Mouse (Mus musculus): Measurements from ENCODE around the gene Atg2a. TPM values are rescaled to one million over a fixed set of nuclear protein-coding genes. Genes with fewer than 3 reads are reported as not detected.

Gene Atg2a
- polyA plus RNA-seq, 1 experiment from 2014 or later = 8.0 TPM

DNA sequence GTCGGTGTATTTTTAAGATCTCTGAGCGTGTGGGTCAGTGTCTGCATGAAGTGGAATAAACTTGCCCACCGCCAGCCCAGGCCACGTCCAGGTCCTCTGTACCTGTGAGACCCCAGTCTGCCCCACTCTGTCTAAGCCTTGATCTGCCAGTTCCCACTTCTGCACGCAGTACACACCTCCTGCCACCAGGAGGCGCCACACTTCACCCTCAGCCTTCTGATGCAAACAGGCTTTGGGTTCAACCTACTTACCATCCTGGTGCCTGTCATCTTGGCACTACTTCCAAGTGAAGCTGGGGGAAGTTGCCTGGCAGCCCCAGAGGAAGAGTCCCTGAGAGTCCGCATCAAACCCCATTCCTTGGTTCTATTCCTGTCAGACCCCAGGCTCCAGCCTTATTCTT lies 20.8 kb downstream of the Atg2a start:
- H3K4me3 ChIP-seq (ENCODE audit: low read length) = no peak overlapping the region
- no peak for ATAC-seq (replicated peaks; ENCODE audit: extremely low read depth, insufficient read depth, low FRiP score)
- no peak overlapping the region for H3K4me2 ChIP-seq (ENCODE audit: low read depth, low read length)
- H3K27me3 ChIP-seq (ENCODE audit: control insufficient read depth, insufficient read depth, low read length) = no peaks in the 10 kb centered on the region
- WGBS = 58% methylated on average over 7 of the region's 7 CpGs
- peaks cover 26% of the 10 kb centered on the region for H3K36me3 ChIP-seq (ENCODE audit: control insufficient read depth, insufficient read depth)
- H3K4me1 ChIP-seq (ENCODE audit: control insufficient read depth, insufficient read depth, low read length) = no peaks in the 10 kb centered on the region
- 0 out of 2 replicates have a peak, but pooled peaks cover 2% of the 10 kb centered on the region for H3K9me3 ChIP-seq (replicated peaks; ENCODE audit: control insufficient read depth, low read length)
- H3K9ac ChIP-seq (ENCODE audit: low read length) = no peak overlapping the region
- no peak overlapping the region for H3K27ac ChIP-seq (ENCODE audit: low read length)

DNA sequence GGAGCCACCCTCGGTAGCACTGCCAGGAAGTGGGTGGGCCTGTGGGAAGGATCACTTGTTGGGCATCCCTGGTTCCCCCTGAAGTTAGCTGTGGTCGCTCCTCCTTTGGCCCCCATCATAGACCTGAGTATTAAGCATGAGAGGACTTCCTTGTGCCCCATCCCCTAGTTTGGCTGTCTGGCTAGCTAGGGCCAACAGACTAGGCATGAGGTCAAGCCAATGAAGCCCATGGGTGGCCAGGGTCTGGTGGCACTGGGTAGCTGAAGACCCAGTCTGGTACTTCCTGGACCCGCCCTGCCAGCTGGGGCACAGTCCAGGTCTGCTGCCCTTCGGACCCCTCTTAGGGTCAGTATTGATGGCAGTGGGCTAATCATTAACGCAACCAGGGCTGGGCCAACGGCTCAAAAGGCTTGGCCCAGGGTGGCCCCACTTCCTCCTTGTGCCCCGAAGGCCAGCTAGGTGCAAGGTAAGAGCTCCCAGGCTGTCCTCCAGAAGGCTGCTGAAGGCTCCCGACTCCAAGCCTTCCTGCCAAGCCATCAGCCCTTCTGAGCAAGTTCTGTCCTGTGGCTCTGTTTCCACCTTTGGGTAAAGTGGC lies 21.5 kb downstream of the Atg2a start:
- ATAC-seq (replicated peaks; ENCODE audit: extremely low read depth, insufficient read depth, low FRiP score) = no peak
- H3K9ac ChIP-seq (ENCODE audit: low read length) = no peak overlapping the region
- no peak overlapping the region for H3K4me3 ChIP-seq (ENCODE audit: low read length)
- H3K4me2 ChIP-seq (ENCODE audit: low read depth, low read length) = no peak overlapping the region
- 81% methylated on average over 8 of the region's 8 CpGs for WGBS
- H3K36me3 ChIP-seq (ENCODE audit: control insufficient read depth, insufficient read depth) = peaks cover 19% of the 10 kb centered on the region
- H3K27ac ChIP-seq (ENCODE audit: low read length) = no peak overlapping the region
- 0 out of 2 replicates have a peak, but pooled peaks cover 2% of the 10 kb centered on the region for H3K9me3 ChIP-seq (replicated peaks; ENCODE audit: control insufficient read depth, low read length)
- H3K4me1 ChIP-seq (ENCODE audit: control insufficient read depth, insufficient read depth, low read length) = no peaks in the 10 kb centered on the region; the same call in 1 of the 2 replicates
- H3K27me3 ChIP-seq (ENCODE audit: control insufficient read depth, insufficient read depth, low read length) = no peaks in the 10 kb centered on the region

DNA sequence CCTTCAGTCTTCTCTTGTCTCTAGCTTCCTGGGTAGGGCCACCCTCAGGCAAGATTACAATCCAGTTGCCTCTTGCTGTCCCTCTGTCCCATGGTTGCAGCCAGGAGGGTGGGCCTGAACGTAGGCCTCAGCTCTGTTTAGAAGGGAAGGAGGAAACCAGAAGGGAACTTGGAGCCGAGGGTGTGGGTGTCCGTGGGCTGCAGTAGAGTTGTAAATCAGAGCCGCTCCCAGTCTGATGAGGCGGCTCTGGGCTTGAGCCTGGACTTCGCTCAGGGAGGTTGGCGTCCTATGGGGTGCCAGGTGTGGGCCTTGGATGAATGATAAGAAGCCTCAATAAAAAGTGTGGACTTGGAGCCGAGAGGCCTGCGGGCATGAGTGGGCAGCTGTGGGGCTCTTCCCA lies 22.7 kb downstream of the Atg2a start:
- Histone ChIP-seq H3K27ac (ENCODE audit: low read length) (no peak overlapping the region), H3K9me3 (replicated peaks; ENCODE audit: control insufficient read depth, low read length) (0 out of 2 replicates have a peak, but pooled peaks cover 2% of the 10 kb centered on the region), H3K27me3 (ENCODE audit: control insufficient read depth, insufficient read depth, low read length) (no peaks in the 10 kb centered on the region), H3K36me3 (ENCODE audit: control insufficient read depth, insufficient read depth) (peaks cover 19% of the 10 kb centered on the region), H3K4me2 (ENCODE audit: low read depth, low read length) (no peak overlapping the region), H3K4me1 (ENCODE audit: control insufficient read depth, insufficient read depth, low read length) (no peaks in the 10 kb centered on the region; the same call in 1 of the 2 replicates), H3K9ac (ENCODE audit: low read length) (no peak overlapping the region), H3K4me3 (ENCODE audit: low read length) (no peak overlapping the region)
- no peak for ATAC-seq (replicated peaks; ENCODE audit: extremely low read depth, insufficient read depth, low FRiP score)
- 67% methylated on average over 9 of the region's 9 CpGs for WGBS

DNA sequence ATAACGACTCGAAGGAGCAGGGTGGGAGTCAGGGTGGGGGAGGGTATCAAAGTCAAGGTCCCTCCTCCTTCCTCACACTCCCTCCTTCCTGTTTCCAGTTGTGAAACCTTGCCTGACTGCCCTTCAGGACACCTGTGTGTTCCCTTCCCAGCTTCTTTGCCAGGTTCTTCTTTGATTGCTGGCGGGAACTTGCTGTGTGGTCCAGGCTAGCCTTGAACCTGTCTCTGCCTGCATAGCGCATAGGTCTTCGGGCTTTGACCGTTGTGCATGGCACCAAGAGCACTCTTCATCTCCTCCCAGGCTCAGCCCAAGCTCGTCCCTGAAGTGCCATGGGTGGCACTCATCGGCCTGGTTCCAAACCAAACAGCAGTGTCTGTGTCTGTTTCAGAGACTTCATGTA lies 23.5 kb downstream of the Atg2a start:
- WGBS = 79% methylated on average over 8 of the region's 8 CpGs
- no peak for ATAC-seq (replicated peaks; ENCODE audit: extremely low read depth, insufficient read depth, low FRiP score)
- Histone ChIP-seq H3K4me1 (ENCODE audit: control insufficient read depth, insufficient read depth, low read length) (no peaks in the 10 kb centered on the region; the same call in 1 of the 2 replicates), H3K9me3 (replicated peaks; ENCODE audit: control insufficient read depth, low read length) (0 out of 2 replicates have a peak, but pooled peaks cover 2% of the 10 kb centered on the region), H3K4me2 (ENCODE audit: low read depth, low read length) (no peak overlapping the region), H3K9ac (ENCODE audit: low read length) (no peak overlapping the region), H3K4me3 (ENCODE audit: low read length) (no peak overlapping the region), H3K27me3 (ENCODE audit: control insufficient read depth, insufficient read depth, low read length) (no peaks in the 10 kb centered on the region), H3K27ac (ENCODE audit: low read length) (no peak overlapping the region), H3K36me3 (ENCODE audit: control insufficient read depth, insufficient read depth) (peaks cover 19% of the 10 kb centered on the region)

DNA sequence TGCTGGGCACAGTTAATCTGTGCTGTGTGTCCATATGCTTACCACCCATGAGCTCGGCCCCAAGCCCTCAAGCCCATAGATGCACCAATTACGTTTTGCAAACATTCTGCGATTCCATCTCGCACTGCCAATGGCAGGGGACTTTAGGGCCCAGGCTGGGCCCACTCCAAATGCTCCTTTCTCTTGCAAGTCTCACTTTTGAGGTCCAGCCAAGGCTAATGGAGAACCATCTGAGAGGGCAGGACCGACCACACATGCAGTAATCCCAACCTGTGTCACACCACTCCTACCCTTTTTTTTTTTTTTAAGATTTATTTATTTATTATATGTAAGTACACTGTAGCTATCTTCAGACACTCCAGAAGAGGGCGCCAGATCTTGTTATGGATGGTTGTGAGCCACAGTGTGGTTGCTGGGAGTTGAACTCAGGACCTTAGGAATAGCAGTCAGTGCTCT lies 24.3 kb downstream of the Atg2a start:
- H3K4me2 ChIP-seq (ENCODE audit: low read depth, low read length) = no peak overlapping the region
- WGBS = 68% methylated on average over 6 of the region's 6 CpGs
- no peak overlapping the region for H3K4me3 ChIP-seq (ENCODE audit: low read length)
- peaks cover 13% of the 10 kb centered on the region for H3K36me3 ChIP-seq (ENCODE audit: control insufficient read depth, insufficient read depth)
- no peaks in the 10 kb centered on the region; the same call in 1 of the 2 replicates for H3K4me1 ChIP-seq (ENCODE audit: control insufficient read depth, insufficient read depth, low read length)
- H3K27me3 ChIP-seq (ENCODE audit: control insufficient read depth, insufficient read depth, low read length) = no peaks in the 10 kb centered on the region
- no peak overlapping the region for H3K9ac ChIP-seq (ENCODE audit: low read length)
- no peak for ATAC-seq (replicated peaks; ENCODE audit: extremely low read depth, insufficient read depth, low FRiP score)
- H3K9me3 ChIP-seq (replicated peaks; ENCODE audit: control insufficient read depth, low read length) = 0 out of 2 replicates have a peak, but pooled peaks cover 1% of the 10 kb centered on the region
- no peak overlapping the region for H3K27ac ChIP-seq (ENCODE audit: low read length)

DNA sequence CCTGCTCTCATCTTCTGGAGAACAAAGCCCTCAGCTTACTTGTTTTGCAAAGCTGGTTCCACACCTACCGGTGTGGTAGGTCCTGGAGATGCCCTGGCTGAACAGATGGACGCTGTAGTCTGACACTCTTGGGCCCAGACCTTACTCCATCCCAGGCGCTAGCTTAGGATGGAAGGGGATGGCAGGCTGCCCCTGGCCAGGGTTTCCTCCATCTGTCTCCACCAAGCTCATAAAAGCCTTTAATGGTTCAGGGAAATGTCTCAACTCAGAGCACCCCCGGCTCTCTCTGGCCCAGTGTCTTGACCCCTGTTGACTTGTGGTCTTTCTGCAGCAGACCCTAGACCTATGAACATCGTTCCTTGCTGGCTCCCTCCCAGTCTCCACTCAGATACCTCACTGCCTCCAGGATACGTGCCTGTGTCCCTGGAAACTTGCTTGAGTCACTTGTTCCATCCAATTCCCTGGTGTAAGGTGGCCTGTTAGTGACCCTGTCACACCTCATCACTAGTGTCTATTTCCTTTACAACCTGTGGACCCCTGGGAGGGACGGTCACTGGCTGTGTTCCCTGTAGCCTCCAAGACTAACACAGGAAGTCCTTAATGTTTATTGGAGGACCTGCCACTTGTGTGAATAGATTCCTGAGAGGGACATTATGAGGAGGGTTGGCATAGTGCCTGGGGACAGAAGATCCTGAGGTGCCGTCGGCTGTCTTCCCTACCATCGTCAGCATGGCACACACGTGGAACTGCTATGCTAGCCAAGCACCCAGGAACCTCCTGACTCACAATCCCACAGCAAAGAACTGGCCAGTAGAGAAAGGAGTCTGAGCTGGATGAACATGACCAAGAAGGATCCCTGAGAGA lies 26.1 kb downstream of the Atg2a start:
- WGBS = 53% methylated on average over 11 of the region's 11 CpGs
- ATAC-seq (replicated peaks; ENCODE audit: extremely low read depth, insufficient read depth, low FRiP score) = no peak
- H3K4me1 ChIP-seq (ENCODE audit: control insufficient read depth, insufficient read depth, low read length) = no peaks in the 10 kb centered on the region; the same call in 1 of the 2 replicates
- H3K27ac ChIP-seq (ENCODE audit: low read length) = no peak overlapping the region
- H3K9ac ChIP-seq (ENCODE audit: low read length) = no peak overlapping the region
- no peaks in the 10 kb centered on the region for H3K9me3 ChIP-seq (replicated peaks; ENCODE audit: control insufficient read depth, low read length)
- H3K4me3 ChIP-seq (ENCODE audit: low read length) = no peak overlapping the region
- H3K4me2 ChIP-seq (ENCODE audit: low read depth, low read length) = no peak overlapping the region
- H3K27me3 ChIP-seq (ENCODE audit: control insufficient read depth, insufficient read depth, low read length) = no peaks in the 10 kb centered on the region
- H3K36me3 ChIP-seq (ENCODE audit: control insufficient read depth, insufficient read depth) = no peaks in the 10 kb centered on the region

DNA sequence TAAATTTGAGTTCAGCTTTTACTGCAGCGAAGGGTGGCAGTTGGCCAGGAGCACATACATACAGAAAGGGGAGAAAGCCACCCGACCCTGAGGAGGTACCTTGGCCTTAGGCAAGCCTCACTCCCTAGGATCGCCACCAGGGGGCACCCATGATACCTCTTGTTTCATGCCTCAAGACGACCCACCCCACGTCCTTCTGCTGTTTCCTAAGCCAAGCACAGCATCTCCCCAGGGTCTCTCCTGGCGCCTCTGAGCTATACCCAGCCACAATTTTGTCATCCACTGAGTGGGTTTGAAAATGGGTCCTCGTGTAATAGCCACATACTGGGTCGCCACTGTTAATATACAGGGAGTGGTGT lies 26.7 kb downstream of the Atg2a start:
- Histone ChIP-seq H3K27me3 (ENCODE audit: control insufficient read depth, insufficient read depth, low read length) (no peaks in the 10 kb centered on the region), H3K9me3 (replicated peaks; ENCODE audit: control insufficient read depth, low read length) (no peaks in the 10 kb centered on the region), H3K4me2 (ENCODE audit: low read depth, low read length) (no peak overlapping the region), H3K4me3 (ENCODE audit: low read length) (no peak overlapping the region), H3K9ac (ENCODE audit: low read length) (no peak overlapping the region), H3K4me1 (ENCODE audit: control insufficient read depth, insufficient read depth, low read length) (no peaks in the 10 kb centered on the region; the same call in none of the 2 replicates), H3K27ac (ENCODE audit: low read length) (no peak overlapping the region), H3K36me3 (ENCODE audit: control insufficient read depth, insufficient read depth) (no peaks in the 10 kb centered on the region)
- ATAC-seq (replicated peaks; ENCODE audit: extremely low read depth, insufficient read depth, low FRiP score) = peak; percentile 46; the same call in 1 of the 2 replicates
- WGBS = 12% methylated on average over 8 of the region's 8 CpGs

DNA sequence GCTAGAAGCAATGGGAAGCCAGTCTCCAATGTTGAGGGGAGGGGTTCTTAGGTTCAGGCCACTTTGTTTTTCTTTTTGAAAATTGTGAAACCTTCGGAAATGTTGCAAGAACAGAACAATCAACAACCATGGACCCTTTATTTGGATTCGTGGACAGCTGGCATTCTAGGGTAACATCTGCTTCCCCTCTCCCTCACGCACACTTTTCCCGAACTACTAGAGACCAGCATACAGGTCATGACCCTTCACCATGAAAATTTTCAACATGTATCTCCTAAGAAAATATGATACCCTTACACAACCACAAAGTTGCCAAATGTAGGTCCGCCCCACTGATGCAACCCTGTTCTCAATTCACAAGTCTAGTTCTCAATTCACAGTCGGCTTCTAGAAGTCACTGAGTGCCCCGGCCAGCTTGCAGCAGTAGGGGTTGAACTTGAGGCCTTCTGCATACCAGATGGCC lies 27.2 kb downstream of the Atg2a start:
- ATAC-seq (replicated peaks; ENCODE audit: extremely low read depth, insufficient read depth, low FRiP score) = no peak
- Histone ChIP-seq H3K27ac (ENCODE audit: low read length) (no peak overlapping the region), H3K27me3 (ENCODE audit: control insufficient read depth, insufficient read depth, low read length) (no peaks in the 10 kb centered on the region)

More for the DNA sequence above, 27.2 kb downstream of the Atg2a start:
- 83% methylated on average over 7 of the region's 7 CpGs for WGBS
- Histone ChIP-seq H3K4me3 (ENCODE audit: low read length) (no peak overlapping the region), H3K9me3 (replicated peaks; ENCODE audit: control insufficient read depth, low read length) (no peaks in the 10 kb centered on the region), H3K4me2 (ENCODE audit: low read depth, low read length) (no peak overlapping the region), H3K9ac (ENCODE audit: low read length) (no peak overlapping the region), H3K36me3 (ENCODE audit: control insufficient read depth, insufficient read depth) (no peaks in the 10 kb centered on the region), H3K4me1 (ENCODE audit: control insufficient read depth, insufficient read depth, low read length) (no peaks in the 10 kb centered on the region; the same call in none of the 2 replicates)
